Mouse (Mus musculus) A20 (cell line): ENCODE measurements at regions not wholly inside any gene's neighbourhood (a gene's known extent, or its start where the extent isn't known, plus 50 kb on each side); places are given as distances from the start of the nearest gene placed in this dataset.

Experiments
- DNase-seq: peaks from one replicate; pipeline ENCODE4 v3.0.0-alpha.2; 2011; ENCODE audit warnings: low read depth, low spot score

GRCm38 (mm10) chr10:38147421-38147820 lies 674.2 kb downstream of the Rfpl4b start:
- no peak for DNase-seq

GRCm38 (mm10) chr10:38139196-38139595 lies 682.4 kb downstream of the Rfpl4b start:
- DNase-seq: no peak

GRCm38 (mm10) chr10:38121911-38122573 lies 699.5 kb downstream of the Rfpl4b start:
- DNase-seq: no peak

GRCm38 (mm10) chr10:38118601-38119000 lies 703.0 kb downstream of the Rfpl4b start:
- no peak for DNase-seq

- no peak for DNase-seq
Measured at GRCm38 (mm10) chr10:38116516-38116915, 705.1 kb downstream of the Rfpl4b start.

- no peak for DNase-seq
Measured at GRCm38 (mm10) chr10:38114194-38114593, 707.4 kb downstream of the Rfpl4b start.

- DNase-seq: no peak
Measured at GRCm38 (mm10) chr10:38108591-38108990, 713.0 kb downstream of the Rfpl4b start.

GRCm38 (mm10) chr10:38103570-38103969 lies 718.0 kb downstream of the Rfpl4b start:
- no peak for DNase-seq

GRCm38 (mm10) chr10:38078521-38078920 lies 743.1 kb downstream of the Rfpl4b start:
- no peak for DNase-seq

- no peak for DNase-seq
Measured at GRCm38 (mm10) chr10:38072394-38072793, 749.2 kb downstream of the Rfpl4b start.

- no peak for DNase-seq
Measured at GRCm38 (mm10) chr10:38059050-38059449, 762.5 kb downstream of the Rfpl4b start.

- no peak for DNase-seq
Measured at GRCm38 (mm10) chr10:38010452-38010851, 811.1 kb downstream of the Rfpl4b start.

GRCm38 (mm10) chr10:37995691-37996445 lies 825.7 kb downstream of the Rfpl4b start:
- no peak for DNase-seq

- DNase-seq: no peak
Measured at GRCm38 (mm10) chr10:37988297-37989263, 833.0 kb downstream of the Rfpl4b start.

- DNase-seq: peak; percentile 15
Measured at GRCm38 (mm10) chr10:37978899-37979539, 840.3 kb upstream of the Marcks start.

- no peak for DNase-seq
Measured at GRCm38 (mm10) chr10:37960051-37960450, 821.3 kb upstream of the Marcks start.

- no peak for DNase-seq
Measured at GRCm38 (mm10) chr10:37914780-37915179, 776.1 kb upstream of the Marcks start.

GRCm38 (mm10) chr10:37911669-37912068 lies 772.9 kb upstream of the Marcks start:
- no peak for DNase-seq

- DNase-seq: no peak
Measured at GRCm38 (mm10) chr10:37908276-37908675, 769.6 kb upstream of the Marcks start.

GRCm38 (mm10) chr10:37907731-37908130 lies 769.0 kb upstream of the Marcks start:
- no peak for DNase-seq

GRCm38 (mm10) chr10:37887961-37888360 lies 749.2 kb upstream of the Marcks start:
- DNase-seq: no peak
